Mouse (Mus musculus) midbrain, embryonic 10.5 days (tissue): ENCODE measurements around the gene Pik3c2b. TPM values are rescaled to one million over a fixed set of nuclear protein-coding genes. Genes with fewer than 3 reads are reported as not detected.

Experiments
- DNase-seq: peaks from one replicate; pipeline ENCODE4 v3.0.0-alpha.2; 2017; ENCODE audit warnings: low spot score
- H3K27ac ChIP-seq: fragments of 300-500 bp; sonication (generic); replicated peaks from 2 replicates; pipeline ENCODE4 v1.5.1; 2016; ENCODE audit warnings: mild to moderate bottlenecking
- H3K27me3 ChIP-seq: fragments of 300-500 bp; sonication (generic); 2 replicates; pipeline ENCODE4 v1.6.1; 2016; ENCODE audit warnings: low read depth, mild to moderate bottlenecking; ENCODE audit not compliant: poor library complexity, severe bottlenecking
- H3K36me3 ChIP-seq: fragments of 300-500 bp; sonication (generic); 2 replicates; pipeline ENCODE4 v1.6.1; 2016; ENCODE audit warnings: mild to moderate bottlenecking, moderate library complexity
- H3K4me1 ChIP-seq: fragments of 300-500 bp; sonication (generic); 2 replicates; pipeline ENCODE4 v1.6.1; 2016
- H3K4me3 ChIP-seq: fragments of 300-500 bp; sonication (generic); 2 replicates; pipeline ENCODE4 v1.5.1; 2016; ENCODE audit warnings: mild to moderate bottlenecking, moderate library complexity
- H3K9me3 ChIP-seq: fragments of 300-500 bp; sonication (generic); replicated peaks from 2 replicates; pipeline ENCODE4 v1.6.1; 2016; ENCODE audit warnings: mild to moderate bottlenecking
- WGBS: fragments of 180-500 bp; shearing (Covaris S2); methylation state at CpG from one replicate; pipeline ENCODE4 v1.1.7; 2016; 5-methylcytosine and 5-hydroxymethylcytosine counted together
- polyA plus RNA-seq: library from polyadenylated mRNA; unstranded; fragments of >200 nt; fragmentation: Nextera tagmentation; extraction: Ambion mirVana; gene quantifications from 2 replicates; pipeline ENCODE4 v1.2.1, GENCODE M21; 2016

Gene Pik3c2b
- polyA plus RNA-seq, 1 experiment from 2014 or later, result 14.1 TPM

- DNase-seq, result peak; percentile 70
- 52% methylated on average over 7 of the region's 7 CpGs for WGBS
- H3K27me3 ChIP-seq, result no peaks in the 10 kb centered on the region
- H3K4me3 ChIP-seq, result peak overlapping the region; percentile 40
- peak overlapping the region; percentile 98 for H3K27ac ChIP-seq
- no peaks in the 10 kb centered on the region; the same call in 1 of the 2 replicates for H3K9me3 ChIP-seq
- H3K36me3 ChIP-seq, result peaks cover 90% of the 10 kb centered on the region
- peaks cover 78% of the 10 kb centered on the region for H3K4me1 ChIP-seq
Observed at GRCm38 (mm10) chr1:133079509-133079908, 34.0 kb downstream of the Pik3c2b start.

DNA sequence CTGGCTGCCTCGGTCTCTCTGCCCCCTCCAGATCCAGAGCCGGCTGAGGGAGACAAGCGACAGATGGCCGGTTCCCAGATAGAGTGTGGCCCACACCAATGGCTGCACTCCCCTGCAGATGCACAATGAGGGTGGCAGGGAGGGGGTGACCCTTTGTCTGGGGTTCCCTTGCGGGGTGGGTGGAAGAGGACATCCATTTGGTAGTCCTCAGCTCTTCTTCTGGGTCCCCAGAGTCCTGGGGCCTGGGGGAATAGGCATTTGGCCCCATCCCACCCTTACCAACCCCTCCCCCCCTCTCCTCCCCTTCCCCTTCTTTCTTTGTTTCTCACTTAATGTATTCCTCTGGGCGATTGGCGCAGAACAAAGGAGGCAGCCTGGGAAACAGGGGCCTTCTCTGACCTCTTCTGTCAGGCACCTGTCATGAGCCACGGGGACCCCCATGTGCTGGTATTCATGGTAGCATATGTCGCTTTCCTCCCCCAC is 34.7 kb downstream of the Pik3c2b start:
- Histone ChIP-seq H3K9me3 (no peaks in the 10 kb centered on the region; the same call in 1 of the 2 replicates), H3K27me3 (no peaks in the 10 kb centered on the region), H3K27ac (peak overlapping the region; percentile 98), H3K4me1 (peaks cover 84% of the 10 kb centered on the region), H3K4me3 (peak overlapping the region; percentile 40), H3K36me3 (peaks cover 90% of the 10 kb centered on the region)
- WGBS, result 13% methylated on average over 9 of the region's 9 CpGs
- peak; percentile 84 for DNase-seq

DNA sequence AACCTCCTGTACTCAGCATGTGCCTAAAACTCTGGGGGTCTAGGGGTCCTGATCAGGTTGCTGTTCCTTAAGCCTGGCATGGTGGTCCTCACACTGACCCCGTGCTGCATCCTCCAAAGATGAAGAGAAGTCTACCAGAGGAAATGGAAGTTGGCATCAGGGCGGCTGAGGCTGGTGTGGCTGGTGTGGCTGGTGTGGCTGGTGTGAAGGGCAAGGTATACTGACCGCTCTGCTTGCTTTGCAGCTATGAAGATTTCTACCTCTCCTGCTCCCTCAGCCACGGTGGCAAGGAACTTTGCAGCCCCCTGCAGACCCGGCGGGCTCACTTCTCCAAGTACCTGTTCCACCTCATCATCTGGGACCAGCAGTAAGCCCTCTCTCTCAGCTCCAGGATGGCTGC is 35.2 kb downstream of the Pik3c2b start:
- 40% methylated on average over 6 of the region's 6 CpGs for WGBS
- no peaks in the 10 kb centered on the region for H3K27me3 ChIP-seq
- peaks cover 88% of the 10 kb centered on the region for H3K4me1 ChIP-seq
- H3K9me3 ChIP-seq, result no peaks in the 10 kb centered on the region; the same call in 1 of the 2 replicates
- DNase-seq, result peak; percentile 44
- peak overlapping the region; percentile 98 for H3K27ac ChIP-seq
- peaks cover 90% of the 10 kb centered on the region for H3K36me3 ChIP-seq
- 0 out of 2 replicates have a peak overlapping the region, but pooled peaks have one; percentile 40 for H3K4me3 ChIP-seq

- DNase-seq, result no peak
- Histone ChIP-seq H3K9me3 (no peaks in the 10 kb centered on the region; the same call in 1 of the 2 replicates), H3K27me3 (no peaks in the 10 kb centered on the region), H3K4me1 (peaks cover 82% of the 10 kb centered on the region), H3K36me3 (peaks cover 80% of the 10 kb centered on the region), H3K27ac (peak overlapping the region; percentile 98), H3K4me3 (no peak overlapping the region)
- WGBS, result 92% methylated on average over 5 of the region's 5 CpGs
Observed at GRCm38 (mm10) chr1:133083003-133083546, 37.6 kb downstream of the Pik3c2b start.

GRCm38 (mm10) chr1:133083942-133084625 is 38.6 kb downstream of the Pik3c2b start:
- Histone ChIP-seq H3K9me3 (no peaks in the 10 kb centered on the region; the same call in 1 of the 2 replicates), H3K27ac (peak overlapping the region; percentile 72), H3K4me1 (peaks cover 72% of the 10 kb centered on the region), H3K36me3 (peaks cover 80% of the 10 kb centered on the region), H3K4me3 (no peak overlapping the region), H3K27me3 (no peaks in the 10 kb centered on the region)
- WGBS, result 85% methylated on average over 11 of the region's 11 CpGs
- no peak for DNase-seq

DNA sequence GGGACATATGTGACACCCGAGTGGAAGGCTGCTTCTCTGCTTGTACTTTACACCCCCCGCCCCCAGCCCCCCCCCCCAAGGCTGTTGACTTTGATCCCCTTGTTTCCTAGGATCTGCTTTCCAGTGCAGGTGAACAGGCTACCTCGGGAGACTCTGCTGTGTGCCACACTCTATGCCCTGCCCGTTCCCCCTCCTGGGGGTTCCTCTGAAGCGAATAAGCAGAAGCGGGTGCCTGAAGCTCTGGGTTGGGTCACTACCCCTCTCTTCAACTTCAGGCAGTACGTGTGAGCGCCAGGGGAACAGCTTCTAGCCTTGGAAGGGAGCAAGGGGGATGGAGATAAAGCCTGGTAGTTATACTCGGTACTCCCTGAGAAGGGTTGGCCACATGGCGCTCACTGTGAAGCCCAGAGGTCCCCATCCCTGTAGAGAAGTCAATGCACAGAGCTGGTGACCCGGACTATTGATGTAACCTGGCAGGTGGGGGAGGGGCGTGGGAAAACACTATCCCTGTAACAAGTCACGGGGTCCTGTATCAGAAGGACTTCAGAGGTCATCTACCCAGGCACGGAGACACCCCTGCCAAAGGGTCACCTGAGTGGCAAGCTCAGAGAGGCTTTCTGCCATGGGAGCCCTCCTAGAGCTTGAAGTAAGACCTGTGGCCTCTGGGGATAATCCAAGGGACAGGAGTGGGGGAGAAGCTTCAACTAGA is 39.4 kb downstream of the Pik3c2b start:
- H3K27ac ChIP-seq, result peak overlapping the region; percentile 72
- peaks cover 82% of the 10 kb centered on the region for H3K36me3 ChIP-seq
- 82% methylated on average over 14 of the region's 14 CpGs for WGBS

GRCm38 (mm10) chr1:133085417-133085742 is 39.9 kb downstream of the Pik3c2b start:
- H3K9me3 ChIP-seq, result no peaks in the 10 kb centered on the region
- H3K27ac ChIP-seq, result peak overlapping the region; percentile 72
- no peak overlapping the region for H3K4me3 ChIP-seq
- H3K36me3 ChIP-seq, result peaks cover 87% of the 10 kb centered on the region
- H3K4me1 ChIP-seq, result peaks cover 59% of the 10 kb centered on the region
- no peaks in the 10 kb centered on the region for H3K27me3 ChIP-seq
- 94% methylated on average over 8 of the region's 8 CpGs for WGBS
- no peak for DNase-seq

More for the DNA sequence above, 39.4 kb downstream of the Pik3c2b start:
- H3K27me3 ChIP-seq, result no peaks in the 10 kb centered on the region
- no peaks in the 10 kb centered on the region for H3K9me3 ChIP-seq
- no peak overlapping the region for H3K4me3 ChIP-seq
- peaks cover 64% of the 10 kb centered on the region for H3K4me1 ChIP-seq
- no peak for DNase-seq

- Histone ChIP-seq H3K27ac (peak overlapping the region; percentile 67), H3K36me3 (peaks cover 89% of the 10 kb centered on the region), H3K4me1 (peaks cover 44% of the 10 kb centered on the region), H3K9me3 (no peaks in the 10 kb centered on the region), H3K4me3 (no peak overlapping the region), H3K27me3 (no peaks in the 10 kb centered on the region)
- no peak for DNase-seq
- WGBS, result 89% methylated on average over 10 of the region's 10 CpGs
Observed at GRCm38 (mm10) chr1:133086804-133087203, 41.3 kb downstream of the Pik3c2b start.

DNA sequence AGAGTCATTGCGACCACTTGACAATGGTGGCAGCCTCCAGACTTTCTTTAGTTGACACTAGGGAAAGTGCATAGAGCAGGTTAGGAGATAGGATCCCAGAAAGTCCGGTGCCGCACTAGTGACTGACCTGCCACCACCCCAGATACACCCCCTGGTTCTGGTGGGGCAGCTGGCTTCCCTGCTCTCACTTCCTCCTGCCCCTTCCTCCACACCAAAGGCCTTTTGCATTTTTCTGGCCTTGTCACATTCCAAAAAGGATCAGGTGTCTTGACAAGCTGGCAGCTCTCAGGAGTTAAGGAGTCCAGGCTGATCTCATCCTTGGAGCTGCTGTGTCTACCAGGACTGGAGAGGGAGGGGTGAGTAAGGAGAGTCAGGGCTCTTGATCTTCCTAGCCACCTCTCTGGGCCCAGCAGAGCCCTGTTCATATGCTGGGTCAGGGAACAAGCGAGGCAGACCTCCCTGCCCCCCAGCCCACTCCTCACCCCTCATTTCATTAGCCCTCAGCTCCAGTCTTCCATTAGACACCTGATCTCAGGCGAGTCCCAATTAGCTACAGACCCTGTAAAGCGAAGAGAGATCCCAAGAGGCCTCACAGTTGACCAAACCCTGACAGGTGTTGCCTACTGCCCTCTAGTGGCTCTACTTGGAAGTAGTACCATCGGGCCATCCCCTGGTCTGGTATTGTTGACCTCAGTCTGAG is 41.9 kb downstream of the Pik3c2b start:
- Histone ChIP-seq H3K27me3 (no peaks in the 10 kb centered on the region), H3K4me1 (peaks cover 42% of the 10 kb centered on the region), H3K4me3 (no peak overlapping the region), H3K36me3 (peaks cover 89% of the 10 kb centered on the region), H3K9me3 (no peaks in the 10 kb centered on the region), H3K27ac (peak overlapping the region; percentile 67)
- DNase-seq, result peak; percentile 77
- 45% methylated on average over 7 of the region's 7 CpGs for WGBS

DNA sequence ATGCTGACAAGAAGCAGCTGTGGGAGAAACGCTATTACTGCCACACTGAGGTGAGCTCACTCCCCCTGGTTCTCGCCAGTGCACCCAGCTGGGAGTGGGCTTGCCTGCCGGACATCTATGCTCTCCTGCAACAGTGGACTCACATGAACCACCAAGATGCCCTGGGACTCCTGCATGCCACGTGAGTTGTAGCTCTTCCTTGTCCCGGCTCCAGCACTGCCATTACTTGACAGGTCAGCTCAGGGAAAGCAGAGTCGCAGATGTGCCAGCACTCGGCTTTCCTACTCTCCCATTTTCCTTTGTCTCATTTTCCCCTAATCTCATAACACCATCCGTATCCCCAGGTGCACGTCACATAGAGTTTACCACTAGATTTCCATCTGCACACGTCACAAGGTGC is 42.7 kb downstream of the Pik3c2b start:
- Histone ChIP-seq H3K36me3 (peaks cover 89% of the 10 kb centered on the region), H3K4me3 (no peak overlapping the region), H3K4me1 (peaks cover 42% of the 10 kb centered on the region), H3K27ac (0 out of 2 replicates have a peak overlapping the region, but pooled peaks have one; percentile 33), H3K9me3 (no peaks in the 10 kb centered on the region), H3K27me3 (no peaks in the 10 kb centered on the region)
- 87% methylated on average over 10 of the region's 10 CpGs for WGBS
- no peak for DNase-seq

DNA sequence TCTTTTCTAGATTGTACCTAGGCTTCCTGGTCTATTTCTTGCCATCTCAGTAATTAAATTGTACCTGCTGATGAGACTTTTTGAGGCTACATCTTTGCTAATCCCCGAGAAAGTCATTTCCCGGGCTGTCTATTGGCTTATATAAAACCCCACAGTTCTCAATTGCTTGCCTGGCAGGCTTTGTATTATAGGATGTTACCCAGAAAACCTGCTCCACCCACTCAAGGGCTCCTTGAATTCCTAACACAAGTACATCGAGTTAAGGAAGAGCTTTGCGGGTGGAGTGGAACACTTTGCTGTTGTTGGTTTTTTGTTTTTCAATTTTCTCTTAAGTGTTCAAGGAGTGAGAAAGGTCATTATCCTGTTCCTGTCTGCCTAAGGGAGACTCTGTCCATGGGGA is 43.9 kb downstream of the Pik3c2b start:
- no peak for DNase-seq
- no peaks in the 10 kb centered on the region for H3K9me3 ChIP-seq
- H3K4me3 ChIP-seq, result no peak overlapping the region
- H3K4me1 ChIP-seq, result peaks cover 30% of the 10 kb centered on the region
- no peak overlapping the region for H3K27ac ChIP-seq
- WGBS, result 88% methylated on average over 4 of the region's 4 CpGs
- peaks cover 89% of the 10 kb centered on the region for H3K36me3 ChIP-seq
- H3K27me3 ChIP-seq, result no peaks in the 10 kb centered on the region

DNA sequence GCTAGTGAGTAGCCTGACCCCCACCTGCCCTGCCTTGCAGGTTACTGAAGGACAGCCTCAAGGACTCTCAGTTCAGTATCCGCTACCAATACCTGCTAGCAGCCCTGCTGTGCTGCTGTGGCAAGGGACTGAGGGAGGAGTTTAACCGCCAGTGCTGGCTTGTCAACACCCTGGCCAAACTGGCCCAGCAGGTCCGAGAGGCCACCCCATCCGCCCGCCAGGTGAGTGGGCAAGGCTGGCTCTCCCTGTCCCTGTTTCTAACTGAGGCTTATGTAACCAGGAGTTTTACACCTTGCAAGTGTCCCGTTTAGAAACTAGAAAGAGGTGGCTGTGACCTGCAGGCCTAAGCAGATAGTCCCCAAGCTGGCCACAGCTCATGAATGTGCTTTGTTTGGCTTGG is 45.2 kb downstream of the Pik3c2b start:
- Histone ChIP-seq H3K36me3 (peaks cover 89% of the 10 kb centered on the region), H3K4me1 (peaks cover 18% of the 10 kb centered on the region), H3K27ac (no peak overlapping the region), H3K4me3 (no peak overlapping the region), H3K27me3 (no peaks in the 10 kb centered on the region), H3K9me3 (no peaks in the 10 kb centered on the region)
- DNase-seq, result no peak
- WGBS, result 84% methylated on average over 6 of the region's 6 CpGs
